In the genomic region with DNA sequence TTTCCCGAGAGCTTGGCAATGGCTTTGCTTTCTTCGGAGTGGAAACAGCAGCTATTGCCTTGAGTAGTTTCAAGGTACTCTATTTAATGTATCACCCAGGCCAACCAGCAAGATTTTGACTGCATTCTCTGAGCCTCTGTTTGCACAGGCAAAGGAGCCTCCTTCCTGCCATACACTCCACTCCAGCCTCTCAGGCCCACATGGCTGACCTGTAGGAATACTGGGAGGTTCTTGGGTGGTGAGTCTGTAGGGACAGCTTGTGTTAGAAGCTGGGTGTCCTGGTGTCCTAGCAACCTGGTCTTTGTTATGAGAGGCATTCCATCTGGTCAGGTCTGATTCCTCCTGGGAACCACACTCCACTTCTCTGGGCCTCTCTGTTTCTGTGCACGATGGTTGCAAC, we compare ENCODE assay signal across 31 mouse cellular contexts. TPM values are rescaled to one million over a fixed set of nuclear protein-coding genes. Genes with fewer than 3 reads are reported as not detected.
DNase-seq lines count a peak whose midpoint lies in the region; ATAC-seq and TF ChIP-seq lines count a peak whose summit lies in the region.
"Had no signal": no experiment of that assay in that cellular context is flagged by ENCODE, and none has a peak within 500 bp of the region (broad histone marks: within the 10 kb centered on the region; RNA-seq: fewer than 3 reads in every experiment).

A gene (minus strand): TSS at position 276 of the 400 bp plus-strand sequence.

- no peak for DNase-seq in testis, postnatal 10 days (ENCODE audit: low spot score)
- DNase-seq in lung, postnatal 36 days: peak; percentile 50
- DNase-seq in frontal cortex, postnatal 36 days (ENCODE audit: low spot score in 2 of 2): no peak
- no peak for DNase-seq in adrenal gland, postnatal 4 days (ENCODE audit: low spot score in 2 of 2)
- DNase-seq: adrenal gland, adult 2 months; adrenal gland, postnatal 14 days; cerebellum, adult 11-12 months; cerebellum, adult 8-10 months; cerebellum, postnatal 10 days; forebrain, postnatal 0 days; gastrocnemius, postnatal 25 days; heart, adult 18-20 months; heart, postnatal 10 days; heart, postnatal 36 days had no signal

- H3K27me3 ChIP-seq in intestine, postnatal 0 days (replicated peaks; ENCODE audit: control insufficient read depth, insufficient read depth, low read length): no peaks in the 10 kb centered on the region
- H3K27me3 ChIP-seq in intestine, embryonic 16.5 days (replicated peaks; ENCODE audit: control insufficient read depth, insufficient read depth, low read length): no peaks in the 10 kb centered on the region
- H3K27me3 ChIP-seq in testis, adult 2 months (ENCODE audit: control insufficient read depth, insufficient read depth, low read length): no peaks in the 10 kb centered on the region
- H3K27me3 ChIP-seq in lung, embryonic 16.5 days (ENCODE audit: control insufficient read depth, insufficient read depth, low read depth, low read length): no peaks in the 10 kb centered on the region
- H3K27me3 ChIP-seq: embryonic facial prominence, embryonic 12.5 days; embryonic facial prominence, embryonic 15.5 days; heart, embryonic 12.5 days; heart, embryonic 15.5 days; Patski had no signal

- H3K4me2 ChIP-seq in intestine, postnatal 0 days (replicated peaks; ENCODE audit: low read depth): no peak within 1 kb of the TSS
- no peak within 1 kb of the TSS for H3K4me2 ChIP-seq in intestine, embryonic 16.5 days (ENCODE audit: low read depth, low read length)
- no peak within 1 kb of the TSS for H3K4me2 ChIP-seq in lung, embryonic 16.5 days (ENCODE audit: low read depth, low read length)
- H3K4me2 ChIP-seq: embryonic facial prominence, embryonic 12.5 days; embryonic facial prominence, embryonic 15.5 days; heart, embryonic 12.5 days; heart, embryonic 15.5 days; hindbrain, embryonic 14.5 days had no signal

- ATAC-seq in intestine, postnatal 0 days: peak; percentile 25; the same call in 1 of the 2 replicates
- no peak for ATAC-seq in intestine, embryonic 16.5 days
- ATAC-seq in lung, embryonic 16.5 days (ENCODE audit: low read depth): peak; percentile 67
- ATAC-seq: forebrain, embryonic 14.5 days; forebrain, postnatal 0 days; hindbrain, postnatal 0 days; Patski had no signal

- no peak for TF ChIP-seq CTCF in intestine, postnatal 0 days (IDR thresholded peaks at IDR 0.05; ENCODE audit: low read depth)
- TF ChIP-seq CTCF in testis, adult 2 months (IDR thresholded peaks at IDR 0.05; ENCODE audit: control insufficient read depth, insufficient read depth, insufficient replicate concordance, low read depth, low read length): no peak

- no peak within 1 kb of the TSS for H3K9ac ChIP-seq in intestine, postnatal 0 days (ENCODE audit: low read depth, low read length)
- no peak within 1 kb of the TSS for H3K9ac ChIP-seq in intestine, embryonic 16.5 days (ENCODE audit: low read depth, low read length)
- H3K9ac ChIP-seq in lung, embryonic 16.5 days (ENCODE audit: low read length): no peak within 1 kb of the TSS
- H3K9ac ChIP-seq: embryonic facial prominence, embryonic 12.5 days; embryonic facial prominence, embryonic 15.5 days; forebrain, postnatal 0 days; heart, embryonic 12.5 days; heart, embryonic 15.5 days; hindbrain, embryonic 14.5 days had no signal

- H3K4me1 ChIP-seq in intestine, postnatal 0 days (replicated peaks; ENCODE audit: control insufficient read depth, insufficient read depth, low read length): no peaks in the 10 kb centered on the region
- H3K4me1 ChIP-seq in intestine, embryonic 16.5 days (ENCODE audit: control insufficient read depth, insufficient read depth, low read length): no peaks in the 10 kb centered on the region
- H3K4me1 ChIP-seq in testis, adult 2 months (ENCODE audit: control insufficient read depth, insufficient read depth, low read length): no peaks in the 10 kb centered on the region; the same call in 1 of the 2 replicates
- no peaks in the 10 kb centered on the region for H3K4me1 ChIP-seq in lung, embryonic 16.5 days (replicated peaks; ENCODE audit: control insufficient read depth, insufficient read depth, low read length)
- H3K4me1 ChIP-seq: embryonic facial prominence, embryonic 12.5 days; embryonic facial prominence, embryonic 15.5 days; heart, embryonic 12.5 days; heart, embryonic 15.5 days; hindbrain, embryonic 10.5 days had no signal

- H3K36me3 ChIP-seq in intestine, postnatal 0 days (ENCODE audit: control insufficient read depth, insufficient read depth): 0 out of 2 replicates have a peak, but pooled peaks cover 4% of the 10 kb centered on the region
- no peaks in the 10 kb centered on the region for H3K36me3 ChIP-seq in intestine, embryonic 16.5 days (ENCODE audit: control insufficient read depth, insufficient read depth, low read length)
- no peaks in the 10 kb centered on the region for H3K36me3 ChIP-seq in testis, adult 2 months (ENCODE audit: control insufficient read depth, insufficient read depth, low read length)
- H3K36me3 ChIP-seq in lung, embryonic 16.5 days (ENCODE audit: control insufficient read depth, insufficient read depth, low read length): peaks cover 5% of the 10 kb centered on the region; the same call in 1 of the 2 replicates

- H3K9me3 ChIP-seq in intestine, postnatal 0 days (ENCODE audit: control insufficient read depth): 0 out of 2 replicates have a peak, but pooled peaks cover 3% of the 10 kb centered on the region
- H3K9me3 ChIP-seq in intestine, embryonic 16.5 days (ENCODE audit: control insufficient read depth, low read length): no peaks in the 10 kb centered on the region
- H3K9me3 ChIP-seq in lung, embryonic 16.5 days (ENCODE audit: control insufficient read depth, low read length): peaks cover 5% of the 10 kb centered on the region; the same call in 1 of the 2 replicates
- H3K9me3 ChIP-seq: embryonic facial prominence, embryonic 12.5 days; embryonic facial prominence, embryonic 15.5 days; heart, embryonic 15.5 days had no signal

- TF ChIP-seq POLR2A in testis, adult 2 months (IDR thresholded peaks at IDR 0.05; ENCODE audit: control insufficient read depth, low read depth, low read length): peak; percentile 23; the same call in 1 of the 2 replicates

- WGBS in intestine, postnatal 0 days: 54% methylated on average over 3 of the region's 3 CpGs
- 71% methylated on average over 3 of the region's 3 CpGs for WGBS in intestine, embryonic 16.5 days
- WGBS in lung, embryonic 16.5 days: 45% methylated on average over 3 of the region's 3 CpGs

- no peak within 1 kb of the TSS for H3K27ac ChIP-seq in intestine, postnatal 0 days (ENCODE audit: low read depth, low read length)
- H3K27ac ChIP-seq in intestine, embryonic 16.5 days (ENCODE audit: low read length): no peak within 1 kb of the TSS
- 0 out of 2 replicates have a peak within 1 kb of the TSS, but pooled peaks have one; percentile 10 for H3K27ac ChIP-seq in testis, adult 2 months (ENCODE audit: control insufficient read depth, insufficient read depth, low read depth, low read length)
- H3K27ac ChIP-seq in lung, embryonic 16.5 days (ENCODE audit: low read length): peak within 1 kb of the TSS; percentile 15
- H3K27ac ChIP-seq: embryonic facial prominence, embryonic 12.5 days; embryonic facial prominence, embryonic 15.5 days; heart, embryonic 15.5 days; hindbrain, embryonic 10.5 days; hindbrain, embryonic 14.5 days; hindbrain, postnatal 0 days had no signal

- H3K4me3 ChIP-seq in intestine, postnatal 0 days (ENCODE audit: low read depth, low read length): no peak within 1 kb of the TSS
- H3K4me3 ChIP-seq in intestine, embryonic 16.5 days (ENCODE audit: low read length): no peak within 1 kb of the TSS
- H3K4me3 ChIP-seq in testis, adult 2 months (ENCODE audit: control insufficient read depth, low read depth, low read length): peak within 1 kb of the TSS; percentile 67
- no peak within 1 kb of the TSS for H3K4me3 ChIP-seq in lung, embryonic 16.5 days (ENCODE audit: low read length)
- H3K4me3 ChIP-seq: embryonic facial prominence, embryonic 12.5 days; embryonic facial prominence, embryonic 15.5 days; heart, embryonic 12.5 days; heart, embryonic 15.5 days; hindbrain, embryonic 10.5 days had no signal

RNA-seq across cellular contexts. Expression of the gene that starts here (rescaled TPM):
- polyA plus RNA-seq in intestine, postnatal 0 days (2015; fragmentation: Nextera tagmentation; extraction: Ambion mirVana): not detected in 2 replicates
- polyA plus RNA-seq in intestine, embryonic 16.5 days (2015; fragmentation: Nextera tagmentation; extraction: Ambion mirVana): 0.23 TPM in 1 of 2 replicates, not detected in the other
- polyA plus RNA-seq in testis, adult 2 months (2012; rRNA removed): 27.7 and 28.0 TPM in 2 replicates
- 0.44 and 0.75 TPM in 2 replicates for polyA plus RNA-seq in lung, embryonic 16.5 days (2015; fragmentation: Nextera tagmentation; extraction: Ambion mirVana)
- total RNA-seq in adrenal gland, postnatal 4 days (2021): under 1 TPM; 0.31 to 0.42 TPM
- total RNA-seq: adrenal gland, adult 2 months; adrenal gland, postnatal 14 days; forebrain, postnatal 0 days; gastrocnemius, adult 8-10 months; gastrocnemius, postnatal 25 days; heart, adult 18-20 months; heart, postnatal 10 days; heart, postnatal 36 days; hindbrain, postnatal 0 days had no signal
- polyA plus RNA-seq: adrenal gland, adult 2 months; brain, embryonic 14.5 days; forebrain, postnatal 0 days; frontal cortex, adult 2 months; gonadal fat pad, adult 2 months; heart, embryonic 12.5 days; hindbrain, embryonic 10.5 days; hindbrain, postnatal 0 days had no signal

Comparison
In these comparisons a context has a peak if more than half of its experiments do, and no peak if none do; other contexts are left out.
1. RNA of the gene that starts here (polyA plus RNA-seq): 27.7 to 28.0 TPM in testis, adult 2 months; 0.44 to 0.75 TPM in lung, embryonic 16.5 days, not detected in intestine, postnatal 0 days and 0.23 TPM in intestine, embryonic 16.5 days; every median in the first group is over 10 times any median in the second.
2. Peak in ATAC-seq in intestine, postnatal 0 days; RNA of the gene not detected or under 1 TPM.
3. Peak in ATAC-seq and H3K27ac ChIP-seq in lung, embryonic 16.5 days; RNA of the gene not detected or under 1 TPM.